Mouse (Mus musculus) spleen, adult 2 months (tissue): ENCODE results near the gene Rgs2. TPM values are rescaled to one million over a fixed set of nuclear protein-coding genes. Genes with fewer than 3 reads are reported as not detected.

ENCODE experiments used
- DNase-seq, 2 experiments: peaks; one replicate each; pipeline versions ENCODE4 v3.0.0 to v3.0.0-alpha.2; 2012 to 2021; ENCODE audit warnings: low spot score in 2 of 2, low read depth in 1 of 2
- H3K27ac ChIP-seq: fragments of 200-500 bp; 2 replicates; pipeline ENCODE4 v1.5.1; 2012; ENCODE audit warnings: low read length, inconsistent platforms; ENCODE audit not compliant: insufficient read depth
- H3K27me3 ChIP-seq: fragments of 200-500 bp; 2 replicates; pipeline ENCODE4 v1.6.1; 2012; ENCODE audit warnings: mild to moderate bottlenecking, moderate library complexity, low read length, inconsistent platforms; ENCODE audit not compliant: control insufficient read depth, insufficient read depth
- H3K36me3 ChIP-seq: fragments of 200-500 bp; 2 replicates; pipeline ENCODE4 v1.6.1; 2012; ENCODE audit warnings: mild to moderate bottlenecking, low read length, inconsistent platforms; ENCODE audit not compliant: control insufficient read depth, insufficient read depth
- H3K4me1 ChIP-seq: fragments of 200-500 bp; 2 replicates; pipeline ENCODE4 v1.6.1; 2011; ENCODE audit warnings: inconsistent platforms; ENCODE audit not compliant: control insufficient read depth, insufficient read depth, insufficient read length
- H3K4me3 ChIP-seq: fragments of 200-500 bp; 2 replicates; pipeline ENCODE4 v1.5.1; 2011; ENCODE audit warnings: mild to moderate bottlenecking, inconsistent platforms; ENCODE audit not compliant: insufficient read depth, insufficient read length; ENCODE audit errors: extremely low read depth
- CTCF ChIP-seq: fragments of 200-500 bp; IDR thresholded peaks from 2 replicates; pipeline ENCODE4 v1.5.1; 2011; ENCODE audit warnings: mild to moderate bottlenecking, inconsistent platforms; ENCODE audit not compliant: insufficient read depth, insufficient read length, insufficient replicate concordance; ENCODE audit errors: extremely low read depth
- POLR2A ChIP-seq: fragments of 200-500 bp; IDR thresholded peaks from 2 replicates; pipeline ENCODE4 v1.6.1; 2011; ENCODE audit warnings: low read depth, low read length, inconsistent platforms
- WGBS: fragments of 180-500 bp; shearing (Covaris S2); methylation state at CpG from one replicate; pipeline ENCODE4 v1.1.7; 2018; 5-methylcytosine and 5-hydroxymethylcytosine counted together
- polyA plus RNA-seq: library from polyadenylated mRNA; depleted of rRNA; stranded (reverse); fragments of >200 nt; gene quantifications from 2 replicates; pipeline ENCODE4 v1.2.3, GENCODE M21; 2012; rRNA removed

Gene Rgs2
- polyA plus RNA-seq, result 5.6 and 6.2 TPM in 2 replicates

DNA sequence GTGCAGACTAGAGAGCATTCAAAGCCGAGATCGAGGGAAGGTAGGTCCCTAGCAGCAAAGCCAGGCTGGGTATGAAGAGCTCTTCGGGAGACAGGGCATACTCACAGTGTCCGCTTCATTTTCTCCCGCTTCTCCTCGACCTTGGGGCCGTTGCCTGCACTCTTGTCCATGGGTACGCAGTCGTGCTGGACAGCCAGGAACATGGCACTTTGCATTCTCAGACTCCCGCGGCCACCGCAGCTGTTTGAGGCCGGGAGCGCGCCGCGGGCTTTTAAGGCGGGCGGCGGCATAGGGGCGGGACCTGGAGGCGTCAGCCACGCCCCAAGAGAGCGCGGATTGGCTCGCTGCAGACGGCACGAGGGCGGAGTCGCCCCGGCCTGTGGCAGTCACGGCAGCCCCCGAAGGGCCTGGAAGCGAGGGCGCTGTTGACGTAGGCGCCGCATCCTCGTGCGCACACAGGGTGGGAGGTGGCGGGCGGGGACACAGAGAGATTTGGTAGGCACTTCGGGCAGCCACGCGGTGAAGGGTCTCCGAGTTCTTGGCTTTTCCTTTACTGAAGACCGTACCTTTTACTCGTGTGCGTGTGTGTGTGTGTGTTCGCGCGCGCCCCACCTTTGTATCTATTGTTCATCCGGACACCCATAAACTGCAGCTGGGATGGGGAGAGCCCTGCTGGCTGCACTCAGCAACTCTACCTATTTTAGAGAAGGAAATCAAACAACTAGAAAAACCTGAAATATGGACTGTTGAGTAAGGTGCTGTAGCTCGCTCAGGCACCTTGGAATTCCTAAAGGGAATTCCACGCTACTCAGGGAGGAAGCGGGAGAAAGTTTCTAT lies at the start of gene Rgs2:
Gene Rgs2, minus strand, starts transcription at position 258 of the 837 bp plus-strand sequence.
- Histone ChIP-seq H3K4me1 (no peaks in the 10 kb centered on the region; the same call in 1 of the 2 replicates), H3K36me3 (peaks cover 12% of the 10 kb centered on the region), H3K27ac (peak within 1 kb of the TSS; percentile 90), H3K4me3 (peak within 1 kb of the TSS; percentile 99), H3K27me3 (no peaks in the 10 kb centered on the region)
- peak; percentile 89 to 92 for DNase-seq
- under 1% methylated on average over 55 of the region's 57 CpGs for WGBS
- no peak for TF ChIP-seq CTCF
- peak; percentile 96 for TF ChIP-seq POLR2A

DNA sequence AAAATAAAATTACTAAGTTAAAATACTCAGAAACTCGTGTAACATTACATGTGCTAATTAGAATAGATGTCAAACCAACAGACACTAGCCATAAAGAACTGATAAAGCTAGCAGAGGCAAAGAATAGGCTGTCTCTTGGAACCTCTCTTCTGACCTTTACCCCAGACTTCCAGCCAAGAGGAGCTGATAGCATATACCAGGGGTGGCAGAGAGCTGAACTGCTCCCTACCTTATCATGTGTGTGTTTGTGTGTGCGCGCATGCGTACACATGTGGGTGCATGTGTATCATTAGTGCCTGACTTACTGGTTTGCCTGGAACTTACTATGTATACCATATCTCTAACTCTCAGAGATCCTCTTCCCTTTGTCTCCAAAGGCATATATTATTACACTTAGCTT lies 49.4 kb upstream of the Rgs2 start:
- DNase-seq, result no peak
- Histone ChIP-seq H3K36me3 (no peaks in the 10 kb centered on the region), H3K4me3 (no peak overlapping the region), H3K27me3 (no peaks in the 10 kb centered on the region), H3K4me1 (no peaks in the 10 kb centered on the region), H3K27ac (no peak overlapping the region)
- TF ChIP-seq CTCF, result no peak
- no peak for TF ChIP-seq POLR2A
- WGBS, result 86% methylated on average over 4 of the region's 4 CpGs

DNA sequence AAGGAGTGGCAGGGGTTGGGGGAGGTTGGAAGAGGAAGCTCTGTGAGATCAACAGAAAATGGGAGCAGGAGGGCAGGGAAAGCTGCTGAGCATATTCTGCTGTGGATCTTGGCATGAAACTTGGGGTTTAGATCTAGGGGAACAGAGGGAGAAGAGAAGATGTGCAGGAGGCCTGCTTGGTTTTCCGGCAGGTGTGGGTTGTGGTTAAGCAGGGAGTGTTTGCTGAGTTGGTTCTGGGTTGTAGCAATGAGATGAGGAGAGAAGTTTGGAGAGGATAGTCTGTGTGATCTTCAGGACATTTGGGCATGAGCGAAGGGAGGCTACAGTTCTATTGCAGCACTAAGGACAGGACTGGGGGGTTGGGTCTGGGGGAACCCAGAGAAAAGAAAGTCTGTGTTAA lies 37.9 kb upstream of the Rgs2 start:
- no peak for DNase-seq
- H3K4me1 ChIP-seq, result no peaks in the 10 kb centered on the region
- WGBS, result 69% methylated on average over 2 of the region's 2 CpGs
- H3K27me3 ChIP-seq, result no peaks in the 10 kb centered on the region
- H3K36me3 ChIP-seq, result no peaks in the 10 kb centered on the region
- TF ChIP-seq CTCF, result no peak
- no peak for TF ChIP-seq POLR2A
- H3K4me3 ChIP-seq, result no peak overlapping the region
- no peak overlapping the region for H3K27ac ChIP-seq

DNA sequence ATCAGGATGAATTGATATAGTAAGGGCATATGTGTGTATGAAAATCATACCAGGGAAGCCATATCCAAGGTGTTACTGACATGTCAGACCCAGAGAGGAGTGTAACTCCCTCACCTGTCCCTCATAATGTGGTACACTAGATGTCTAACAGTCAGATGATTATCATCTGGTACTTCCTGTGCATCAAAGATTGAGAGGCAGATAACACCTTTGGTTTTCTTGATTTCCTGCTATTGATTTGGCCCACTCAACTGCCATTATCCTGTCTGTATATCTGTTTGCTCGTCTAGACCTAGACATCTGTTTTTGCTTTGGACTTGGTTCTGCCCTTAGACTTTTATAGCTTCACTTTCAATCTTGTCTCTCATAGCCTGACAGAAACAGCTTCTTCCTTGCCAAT lies 29.5 kb upstream of the Rgs2 start:
- TF ChIP-seq CTCF, result no peak
- no peak for TF ChIP-seq POLR2A
- 67% methylated on average over 1 of the region's 1 CpGs for WGBS
- H3K4me3 ChIP-seq, result no peak overlapping the region
- no peaks in the 10 kb centered on the region for H3K27me3 ChIP-seq
- H3K27ac ChIP-seq, result no peak overlapping the region
- H3K36me3 ChIP-seq, result no peaks in the 10 kb centered on the region
- H3K4me1 ChIP-seq, result no peaks in the 10 kb centered on the region
- no peak for DNase-seq

DNA sequence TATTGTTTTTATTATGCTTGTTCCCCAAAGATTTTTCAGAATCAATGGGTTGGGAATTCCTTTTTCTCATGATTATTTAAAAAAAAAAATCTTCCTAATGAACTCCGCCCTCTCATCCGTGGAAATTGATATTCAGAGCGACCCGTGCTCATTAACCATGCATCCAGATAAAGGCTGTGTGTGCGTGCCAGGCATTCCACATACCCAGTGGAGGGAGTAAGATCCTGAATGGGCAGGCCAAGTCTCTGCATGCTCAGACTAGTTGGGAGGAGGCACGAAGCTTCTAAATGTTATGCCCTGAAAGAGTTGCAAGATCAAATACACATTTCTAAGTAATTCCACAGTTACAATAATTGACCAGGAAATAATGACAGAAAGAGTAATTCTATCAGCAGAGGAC lies 26.5 kb upstream of the Rgs2 start:
- WGBS, result 93% methylated on average over 6 of the region's 6 CpGs
- no peak overlapping the region for H3K4me3 ChIP-seq
- no peaks in the 10 kb centered on the region for H3K4me1 ChIP-seq
- no peak overlapping the region for H3K27ac ChIP-seq
- H3K27me3 ChIP-seq, result no peaks in the 10 kb centered on the region
- no peak for DNase-seq
- TF ChIP-seq CTCF, result no peak
- no peaks in the 10 kb centered on the region for H3K36me3 ChIP-seq

DNA sequence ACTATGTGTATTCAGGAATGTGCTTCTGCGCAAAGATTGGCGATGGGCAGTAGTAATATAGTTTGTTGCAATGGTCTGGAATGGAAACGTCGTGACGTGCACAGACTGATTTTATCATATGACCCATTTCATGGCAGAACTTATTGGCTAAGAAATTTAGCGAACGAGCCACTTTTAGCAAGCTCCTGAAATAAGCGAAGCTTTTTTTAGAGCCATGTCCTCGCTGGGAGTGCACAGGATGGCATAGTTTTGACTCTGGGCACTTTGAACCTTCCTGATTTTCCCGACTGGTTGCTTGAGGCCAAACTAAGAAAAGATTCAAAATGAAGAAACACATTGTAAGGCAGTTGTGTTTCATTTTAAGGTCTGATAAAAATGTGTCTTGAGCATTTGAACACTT lies 25.7 kb upstream of the Rgs2 start:
- no peak overlapping the region for H3K27ac ChIP-seq
- no peaks in the 10 kb centered on the region for H3K36me3 ChIP-seq
- TF ChIP-seq POLR2A (no peak), CTCF (no peak)
- H3K4me3 ChIP-seq, result no peak overlapping the region
- no peaks in the 10 kb centered on the region for H3K4me1 ChIP-seq
- DNase-seq, result no peak
- 94% methylated on average over 10 of the region's 10 CpGs for WGBS
- no peaks in the 10 kb centered on the region for H3K27me3 ChIP-seq

DNA sequence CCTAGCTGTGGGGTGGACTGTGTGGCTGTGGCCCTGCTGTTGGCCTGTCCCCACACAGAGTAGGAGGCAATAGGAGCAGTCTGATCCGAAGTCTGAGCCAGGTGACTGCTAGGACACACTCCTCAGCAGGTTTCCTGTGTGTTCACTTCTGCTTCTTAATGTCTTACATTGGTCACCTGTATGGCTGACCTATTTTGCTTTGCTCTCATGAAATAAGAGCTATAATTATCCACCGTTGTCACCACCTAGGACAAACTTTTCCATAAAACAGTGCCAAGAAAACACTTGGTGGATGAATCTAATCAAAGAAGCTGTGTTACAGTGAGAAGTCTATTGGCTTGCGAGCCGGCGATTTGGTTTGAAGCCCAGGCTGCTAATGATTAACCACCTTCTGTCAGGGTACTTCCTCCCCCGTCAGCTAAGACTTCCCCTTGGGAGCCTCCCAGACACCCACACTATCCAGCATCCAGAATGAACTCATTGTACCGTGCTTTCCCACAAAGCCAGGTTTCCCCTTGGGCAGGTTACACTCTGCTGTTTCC lies 14.5 kb upstream of the Rgs2 start:
- Histone ChIP-seq H3K27me3 (no peaks in the 10 kb centered on the region), H3K4me1 (no peaks in the 10 kb centered on the region), H3K4me3 (no peak overlapping the region), H3K36me3 (no peaks in the 10 kb centered on the region), H3K27ac (no peak overlapping the region)
- DNase-seq, result no peak
- TF ChIP-seq POLR2A, result no peak
- no peak for TF ChIP-seq CTCF
- 29% methylated on average over 7 of the region's 7 CpGs for WGBS
